Comparison of ENCODE assay signal across 17 mouse cellular contexts in genomic region chr9:110697465-110697864, GRCm38 (mm10). TPM values are rescaled to one million over a fixed set of nuclear protein-coding genes. Genes with fewer than 3 reads are reported as not detected.
DNase-seq lines count a peak whose midpoint lies in the region; ATAC-seq lines count a peak whose summit lies in the region.
"Had no signal": no experiment of that assay in that cellular context is flagged by ENCODE, and none has a peak within 500 bp of the region (broad histone marks: within the 10 kb centered on the region; RNA-seq: fewer than 3 reads in every experiment).

No protein-coding gene starts in this region.

- H3K4me3 ChIP-seq in intestine, embryonic 16.5 days (ENCODE audit: low read length) = no peak overlapping the region
- H3K4me3 ChIP-seq: embryonic facial prominence, embryonic 15.5 days; forebrain, embryonic 15.5 days; limb, embryonic 12.5 days had no signal

- no peaks in the 10 kb centered on the region; the same call in 1 of the 2 replicates for H3K36me3 ChIP-seq in intestine, embryonic 16.5 days (ENCODE audit: control insufficient read depth, insufficient read depth, low read length)

- peak; percentile 49 for DNase-seq in gastrocnemius, postnatal 14 days
- no peak for DNase-seq in gastrocnemius, adult 18-20 months (ENCODE audit: low spot score)
- peak; percentile 62 for DNase-seq in kidney, postnatal 10 days
- no peak for DNase-seq in kidney, adult 18-20 months
- peak; percentile 26 for DNase-seq in MN1 (ENCODE audit: low spot score)
- DNase-seq in cerebellum, postnatal 25 days = peak; percentile 39 to 69
- DNase-seq: lung, embryonic 14.5 days had no signal

- no peaks in the 10 kb centered on the region for H3K27me3 ChIP-seq in intestine, embryonic 16.5 days (replicated peaks; ENCODE audit: control insufficient read depth, insufficient read depth, low read length)
- H3K27me3 ChIP-seq: embryonic facial prominence, embryonic 15.5 days; forebrain, embryonic 15.5 days; limb, embryonic 12.5 days had no signal

- no peak overlapping the region for H3K4me2 ChIP-seq in intestine, embryonic 16.5 days (ENCODE audit: low read depth, low read length)
- H3K4me2 ChIP-seq: embryonic facial prominence, embryonic 15.5 days; forebrain, embryonic 15.5 days; limb, embryonic 12.5 days; lung, embryonic 14.5 days had no signal

- H3K9me3 ChIP-seq in intestine, embryonic 16.5 days (ENCODE audit: control insufficient read depth, low read length) = no peaks in the 10 kb centered on the region
- H3K9me3 ChIP-seq: embryonic facial prominence, embryonic 15.5 days; forebrain, embryonic 15.5 days; limb, embryonic 12.5 days had no signal

- ATAC-seq in intestine, embryonic 16.5 days = no peak
- ATAC-seq: CD4-positive, CD25-positive, alpha-beta regulatory T cell, adult 4 months; forebrain, embryonic 15.5 days; hindbrain, embryonic 16.5 days had no signal

- peaks cover 35% of the 10 kb centered on the region for H3K4me1 ChIP-seq in intestine, embryonic 16.5 days (ENCODE audit: control insufficient read depth, insufficient read depth, low read length)
- H3K4me1 ChIP-seq: embryonic facial prominence, embryonic 15.5 days; forebrain, embryonic 15.5 days; limb, embryonic 12.5 days had no signal

- H3K9ac ChIP-seq in intestine, embryonic 16.5 days (ENCODE audit: low read depth, low read length) = no peak overlapping the region
- H3K9ac ChIP-seq: embryonic facial prominence, embryonic 15.5 days; forebrain, embryonic 15.5 days; limb, embryonic 12.5 days; lung, embryonic 14.5 days had no signal

- no peak overlapping the region for H3K27ac ChIP-seq in intestine, embryonic 16.5 days (ENCODE audit: low read length)
- H3K27ac ChIP-seq: forebrain, embryonic 15.5 days; kidney, postnatal 0 days; limb, embryonic 12.5 days had no signal

- intact Hi-C loops in gastrocnemius, postnatal 14 days (cut with DNase I; ENCODE audit: low total_unique reads) = no loop called here

- WGBS in intestine, embryonic 16.5 days = 93% methylated on average over 3 of the region's 3 CpGs

RNA-seq across cellular contexts. Expression of gene Ccdc12, which starts 41.2 kb away (rescaled TPM):
- total RNA-seq in gastrocnemius, postnatal 14 days (2021) = 10 to 100 TPM; 46.4 to 52.6 TPM
- 10 to 100 TPM; 42.4 to 45.8 TPM for total RNA-seq in gastrocnemius, adult 18-20 months (2021)
- polyA plus RNA-seq in intestine, embryonic 16.5 days (2015; fragmentation: Nextera tagmentation; extraction: Ambion mirVana) = 168 and 188 TPM in 2 replicates

RNA-seq across cellular contexts. Expression of gene Nbeal2, which starts 43.5 kb away (rescaled TPM):
- total RNA-seq in gastrocnemius, postnatal 14 days (2021) = 1 to 10 TPM; 2.5 to 4.1 TPM
- 1 to 10 TPM; 3.6 to 3.7 TPM for total RNA-seq in gastrocnemius, adult 18-20 months (2021)
- polyA plus RNA-seq in intestine, embryonic 16.5 days (2015; fragmentation: Nextera tagmentation; extraction: Ambion mirVana) = 4.0 and 4.2 TPM in 2 replicates

RNA-seq across cellular contexts. Expression of gene Myl3, which starts 44.2 kb away (rescaled TPM):
- total RNA-seq in gastrocnemius, postnatal 14 days (2021) = 100 to 1,000 TPM; 358 to 691 TPM
- 100 to 1,000 TPM; 624 to 860 TPM for total RNA-seq in gastrocnemius, adult 18-20 months (2021)
- polyA plus RNA-seq in intestine, embryonic 16.5 days (2015; fragmentation: Nextera tagmentation; extraction: Ambion mirVana) = 0.67 and 0.71 TPM in 2 replicates
- total RNA-seq: common myeloid progenitor, adult 5-6 weeks; megakaryocyte-erythroid progenitor cell, adult 5-6 weeks; neutrophil, adult 5-6 weeks had no signal
- polyA plus RNA-seq: CD4-positive, CD25-positive, alpha-beta regulatory T cell, adult 4 months had no signal

RNA-seq across cellular contexts. Expression of gene Pth1r, which starts 49.5 kb away (rescaled TPM):
- total RNA-seq in gastrocnemius, postnatal 14 days (2021) = 1 to 10 TPM; 2.7 to 4.3 TPM
- 1 to 10 TPM in 1 of 2 experiments, under 1 TPM in 1; 0.82 to 1.1 TPM for total RNA-seq in gastrocnemius, adult 18-20 months (2021)
- 15.4 and 16.4 TPM in 2 replicates for polyA plus RNA-seq in intestine, embryonic 16.5 days (2015; fragmentation: Nextera tagmentation; extraction: Ambion mirVana)
- total RNA-seq: megakaryocyte-erythroid progenitor cell, adult 5-6 weeks; neutrophil, adult 5-6 weeks had no signal
- polyA plus RNA-seq: CD4-positive, CD25-positive, alpha-beta regulatory T cell, adult 4 months had no signal

Comparison
In these comparisons a context has a peak if more than half of its experiments do, and no peak if none do; other contexts are left out.
1. DNase-seq: peak in gastrocnemius, postnatal 14 days (single experiment), kidney, postnatal 10 days (single experiment), MN1 (single experiment) and cerebellum, postnatal 25 days (2 of 2); none in gastrocnemius, adult 18-20 months (single experiment) and kidney, adult 18-20 months (single experiment).